Mouse (Mus musculus): Measurements from ENCODE around the gene Actr8. TPM values are rescaled to one million over a fixed set of nuclear protein-coding genes. Genes with fewer than 3 reads are reported as not detected.

Actr8 gene
- total RNA-seq (2021) = 10 to 100 TPM; 84.0 to 90.4 TPM
- long read RNA-seq, experiment 1, transcript Actr8-201 (13 exons, 2,119 nt) = major isoform, 38 of 58 reads
- long read RNA-seq, experiment 1, partial matches to known transcripts = 12 of 58 reads
- long read RNA-seq, experiment 1, other reads (novel, unspliced or antisense) = 5 of 58 reads
- long read RNA-seq, experiment 2, transcript Actr8-201 (13 exons, 2,119 nt) = major isoform, 47 of 74 reads
- long read RNA-seq, experiment 2, partial matches to known transcripts = 9 of 74 reads
- long read RNA-seq, experiment 2, other reads (novel, unspliced or antisense) = 15 of 74 reads

- DNase-seq (ENCODE audit: low spot score in 2 of 2) = peak; percentile 94 to 95
- Histone ChIP-seq H3K27ac (peak within 1 kb of the TSS; percentile 96), H3K4me3 (peak within 1 kb of the TSS; percentile 98)
- TF ChIP-seq CTCF (conservative IDR thresholded peaks at IDR 0.05) = no peak
Measured at GRCm38 (mm10) chr14:29978254-29979204, at the start of gene Actr8. Gene Actr8, plus strand, starts transcription at chr14:29978337.

GRCm38 (mm10) chr14:29928966-29929365 is 49.2 kb upstream of the Actr8 start:
- H3K27ac ChIP-seq = no peak overlapping the region
- H3K4me3 ChIP-seq = no peak overlapping the region
- no peak for TF ChIP-seq CTCF (conservative IDR thresholded peaks at IDR 0.05)
- no peak for DNase-seq (ENCODE audit: low spot score in 2 of 2)

GRCm38 (mm10) chr14:29935516-29935915 is 42.6 kb upstream of the Actr8 start:
- Histone ChIP-seq H3K27ac (no peak overlapping the region), H3K4me3 (no peak overlapping the region)
- no peak for DNase-seq (ENCODE audit: low spot score in 2 of 2)
- no peak for TF ChIP-seq CTCF (conservative IDR thresholded peaks at IDR 0.05)

GRCm38 (mm10) chr14:29937466-29937865 is 40.7 kb upstream of the Actr8 start:
- Histone ChIP-seq H3K27ac (peak overlapping the region; percentile 39; the same call in 1 of the 2 replicates), H3K4me3 (0 out of 2 replicates have a peak overlapping the region, but pooled peaks have one; percentile 15)
- DNase-seq (ENCODE audit: low spot score in 2 of 2) = peak; percentile 37 to 65
- peak; percentile 73 for TF ChIP-seq CTCF (conservative IDR thresholded peaks at IDR 0.05)

GRCm38 (mm10) chr14:29939600-29940312 is 38.4 kb upstream of the Actr8 start:
- Histone ChIP-seq H3K27ac (no peak overlapping the region), H3K4me3 (no peak overlapping the region)
- peak; percentile 57 for TF ChIP-seq CTCF (conservative IDR thresholded peaks at IDR 0.05)

GRCm38 (mm10) chr14:29940313-29940812 is 37.8 kb upstream of the Actr8 start:
- no peak for TF ChIP-seq CTCF (conservative IDR thresholded peaks at IDR 0.05)
- no peak overlapping the region for H3K4me3 ChIP-seq
- no peak overlapping the region for H3K27ac ChIP-seq
- DNase-seq (ENCODE audit: low spot score in 2 of 2) = no peak

More at GRCm38 (mm10) chr14:29939600-29940312, 38.4 kb upstream of the Actr8 start:
- no peak for DNase-seq (ENCODE audit: low spot score in 2 of 2)

GRCm38 (mm10) chr14:29940877-29941276 is 37.3 kb upstream of the Actr8 start:
- peak; percentile 63 to 71 for DNase-seq (ENCODE audit: low spot score in 2 of 2)
- Histone ChIP-seq H3K4me3 (no peak overlapping the region), H3K27ac (no peak overlapping the region)
- peak; percentile 88 for TF ChIP-seq CTCF (conservative IDR thresholded peaks at IDR 0.05)

GRCm38 (mm10) chr14:29946761-29947309 is 31.3 kb upstream of the Actr8 start:
- H3K4me3 ChIP-seq = no peak overlapping the region
- peak; percentile 46 for TF ChIP-seq CTCF (conservative IDR thresholded peaks at IDR 0.05)
- no peak for DNase-seq (ENCODE audit: low spot score in 2 of 2)
- no peak overlapping the region for H3K27ac ChIP-seq

- H3K27ac ChIP-seq = no peak overlapping the region
- no peak for TF ChIP-seq CTCF (conservative IDR thresholded peaks at IDR 0.05)
- DNase-seq (ENCODE audit: low spot score in 2 of 2) = no peak
- no peak overlapping the region for H3K4me3 ChIP-seq
Measured at GRCm38 (mm10) chr14:29950805-29951204, 27.3 kb upstream of the Actr8 start.

GRCm38 (mm10) chr14:29957393-29957792 is 20.7 kb upstream of the Actr8 start:
- H3K27ac ChIP-seq = no peak overlapping the region
- no peak overlapping the region for H3K4me3 ChIP-seq
- TF ChIP-seq CTCF (conservative IDR thresholded peaks at IDR 0.05) = no peak
- no peak for DNase-seq (ENCODE audit: low spot score in 2 of 2)

- no peak for DNase-seq (ENCODE audit: low spot score in 2 of 2)
- TF ChIP-seq CTCF (conservative IDR thresholded peaks at IDR 0.05) = no peak
- H3K4me3 ChIP-seq = peak overlapping the region; percentile 90
- H3K27ac ChIP-seq = peak overlapping the region; percentile 82
Measured at GRCm38 (mm10) chr14:29967611-29968010, 10.5 kb upstream of the Actr8 start.

Measured in layer of hippocampus, adult 2 months (tissue).